ENCODE assay signal across 17 mouse cellular contexts in the genomic region with DNA sequence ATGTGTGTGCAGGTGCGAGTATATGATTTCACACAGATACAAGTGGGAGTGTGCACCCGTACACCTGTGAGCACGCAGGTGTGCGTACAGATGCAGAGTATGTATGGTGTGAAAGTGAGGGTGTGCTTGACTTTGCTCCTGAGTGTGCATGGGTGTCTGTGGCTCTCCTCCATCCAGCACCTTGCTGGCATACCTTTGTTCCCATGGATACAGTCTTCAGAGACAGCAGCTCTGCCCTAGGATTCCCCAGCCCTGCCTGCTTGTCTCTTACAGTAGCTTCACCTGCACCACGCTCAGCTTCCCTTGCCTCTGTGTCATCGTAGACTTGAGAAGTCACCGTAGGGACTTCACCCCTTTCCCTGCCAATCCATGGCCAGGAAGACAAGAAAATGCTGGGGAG.
"Had no signal": no experiment of that assay in that cellular context is flagged by ENCODE, and none has a peak within 500 bp of the region (broad histone marks: within the 10 kb centered on the region; RNA-seq: fewer than 3 reads in every experiment).

No protein-coding gene starts in this region.

- H3K36me3 ChIP-seq: limb, embryonic 10.5 days; liver, embryonic 12.5 days; liver, embryonic 15.5 days; lung, embryonic 15.5 days; midbrain, embryonic 12.5 days had no signal

- H3K27ac ChIP-seq: kidney, postnatal 0 days; layer of hippocampus, adult 2 months; limb, embryonic 10.5 days; limb, embryonic 13.5 days; liver, embryonic 12.5 days; liver, embryonic 15.5 days; lung, embryonic 15.5 days; midbrain, embryonic 12.5 days had no signal

- DNase-seq: kidney, adult 2 months; layer of hippocampus, adult 9-11 months; liver; lung, adult 18-20 months; lung, postnatal 10 days; lung, postnatal 36 days; thymus, adult 18-20 months; thymus, postnatal 36 days had no signal

- H3K4me3 ChIP-seq: layer of hippocampus, adult 2 months; limb, embryonic 10.5 days; limb, embryonic 13.5 days; liver, embryonic 12.5 days; liver, embryonic 15.5 days; lung, embryonic 15.5 days; midbrain, embryonic 12.5 days; myocyte had no signal

- H3K9ac ChIP-seq: limb, embryonic 13.5 days; liver, embryonic 12.5 days; liver, embryonic 15.5 days; lung, embryonic 15.5 days; midbrain, embryonic 12.5 days had no signal

- H3K4me2 ChIP-seq: limb, embryonic 13.5 days; liver, embryonic 12.5 days; liver, embryonic 15.5 days; lung, embryonic 15.5 days; midbrain, embryonic 12.5 days had no signal

- ATAC-seq: liver, embryonic 12.5 days had no signal

- H3K27me3 ChIP-seq: limb, embryonic 13.5 days; liver, embryonic 12.5 days; liver, embryonic 15.5 days; lung, embryonic 15.5 days; midbrain, embryonic 12.5 days had no signal

- H3K4me1 ChIP-seq: limb, embryonic 10.5 days; limb, embryonic 13.5 days; liver, embryonic 12.5 days; liver, embryonic 15.5 days; lung, embryonic 15.5 days; midbrain, embryonic 12.5 days had no signal

- H3K9me3 ChIP-seq: limb, embryonic 10.5 days; limb, embryonic 13.5 days; liver, embryonic 12.5 days; liver, embryonic 15.5 days; lung, embryonic 15.5 days; midbrain, embryonic 12.5 days had no signal
